Mouse (Mus musculus): ENCODE data around the gene Lmcd1. TPM values are rescaled to one million over a fixed set of nuclear protein-coding genes. Genes with fewer than 3 reads are reported as not detected.

Lmcd1 gene
- polyA plus RNA-seq, 1 experiment = 4.0 TPM

DNA sequence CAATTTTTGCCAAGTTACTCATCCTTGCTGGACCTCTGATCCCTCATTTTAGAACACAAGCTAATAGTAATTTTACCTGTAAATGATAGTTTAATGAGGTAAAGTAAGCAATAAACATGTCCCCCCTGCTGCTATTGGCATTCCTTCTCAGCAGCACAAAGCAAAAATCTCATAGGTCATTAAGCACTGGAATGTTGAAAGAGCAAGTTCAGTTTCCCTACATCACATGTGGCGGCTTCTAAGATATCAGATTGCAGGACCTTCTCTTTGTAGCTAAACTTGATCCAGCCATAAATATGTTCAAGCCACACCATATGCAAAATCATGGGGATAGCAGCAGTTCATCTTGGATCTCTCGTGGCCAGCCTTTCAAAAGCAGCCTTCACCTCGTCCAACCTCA is 7.4 kb downstream of the Lmcd1 start:
- 54% methylated on average over 3 of the region's 3 CpGs for whole genome bisulfite sequencing
- DNase-seq (ENCODE audit: low read depth, low spot score) = no peak

DNA sequence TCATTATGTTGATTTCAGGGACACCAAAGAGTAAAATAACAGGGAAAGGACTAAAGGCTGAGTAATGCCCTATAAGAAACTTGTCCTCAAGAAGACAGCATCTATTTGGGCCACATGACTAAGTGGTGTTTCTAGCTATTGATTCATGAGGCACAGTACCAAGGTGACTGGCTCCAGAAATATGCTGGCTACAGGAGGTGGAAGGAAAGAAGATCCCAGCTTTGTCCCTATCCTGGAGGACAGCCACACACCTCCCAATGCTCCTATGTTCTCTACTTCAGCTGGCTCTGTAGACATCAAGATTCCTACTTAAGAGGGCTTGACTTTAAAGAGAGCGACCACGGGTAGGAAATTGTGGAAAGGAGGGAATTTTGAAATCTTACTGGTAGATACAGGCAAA is 8.4 kb downstream of the Lmcd1 start:
- 92% methylated on average over 2 of the region's 2 CpGs for WGBS

DNA sequence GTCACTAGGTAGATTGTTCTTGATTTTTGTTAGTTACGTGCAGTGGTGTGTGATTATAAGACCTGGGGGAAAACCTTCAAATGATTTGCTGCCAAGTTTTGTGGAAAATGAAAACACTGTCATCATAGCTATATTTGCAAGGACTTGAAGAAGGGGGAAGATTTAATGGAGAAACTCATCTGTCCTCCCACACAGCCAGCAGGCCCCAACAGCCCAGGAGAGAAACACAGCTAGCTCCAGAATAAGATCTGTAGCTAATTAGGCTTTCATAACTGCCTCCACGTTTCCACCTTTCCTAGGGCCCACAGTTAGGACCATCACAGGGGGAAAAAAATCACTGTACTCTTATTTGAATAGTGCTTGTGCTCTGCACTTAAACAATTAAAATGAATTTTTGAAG is 10.5 kb downstream of the Lmcd1 start:
- 76% methylated on average over 2 of the region's 2 CpGs for WGBS
- no peak for DNase-seq (ENCODE audit: low read depth, low spot score)

More for the DNA sequence above, 8.4 kb downstream of the Lmcd1 start:
- no peak for DNase-seq (ENCODE audit: low read depth, low spot score)

DNA sequence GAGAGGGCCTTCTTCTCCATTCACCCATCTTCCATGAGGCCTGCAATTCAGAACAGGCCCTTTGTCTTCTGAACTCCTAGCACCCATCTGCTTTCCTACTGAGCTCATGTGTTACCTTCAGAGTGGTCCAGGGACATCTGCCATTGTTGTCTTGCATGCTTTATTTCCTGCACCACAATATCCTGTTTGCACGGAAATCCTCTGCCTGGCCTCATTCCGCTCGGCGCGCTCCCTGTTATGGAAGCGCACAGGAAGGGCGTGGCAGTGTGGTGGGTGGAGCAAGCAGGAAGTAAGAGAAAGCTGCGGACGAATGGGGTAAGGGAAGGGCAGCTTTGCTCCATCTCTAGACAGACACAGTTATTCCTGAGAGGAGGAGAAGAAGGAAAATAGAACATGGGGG is 14.1 kb downstream of the Lmcd1 start:
- WGBS = 74% methylated on average over 9 of the region's 9 CpGs
- no peak for DNase-seq (ENCODE audit: low read depth, low spot score)

DNA sequence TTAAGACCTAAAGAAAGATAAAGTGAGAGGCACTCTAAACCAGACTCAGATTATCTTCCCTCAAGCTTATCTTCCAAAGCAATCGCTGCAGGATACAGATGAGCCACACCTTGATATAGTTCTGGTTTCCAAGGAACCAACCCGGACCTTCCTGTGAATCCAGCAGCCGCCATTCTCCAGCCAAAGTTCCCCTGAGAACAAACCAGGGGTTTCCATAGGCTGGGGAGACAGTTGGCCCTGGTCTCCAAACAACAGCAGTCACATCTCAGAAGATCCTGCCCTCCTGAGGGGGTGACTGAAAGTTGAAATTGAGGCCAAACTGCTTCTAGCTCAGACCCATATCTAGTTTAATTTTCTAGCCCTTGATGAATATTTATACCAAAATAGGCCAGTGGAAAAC is 14.7 kb downstream of the Lmcd1 start:
- no peak for DNase-seq (ENCODE audit: low read depth, low spot score)
- WGBS = 78% methylated on average over 3 of the region's 3 CpGs

DNA sequence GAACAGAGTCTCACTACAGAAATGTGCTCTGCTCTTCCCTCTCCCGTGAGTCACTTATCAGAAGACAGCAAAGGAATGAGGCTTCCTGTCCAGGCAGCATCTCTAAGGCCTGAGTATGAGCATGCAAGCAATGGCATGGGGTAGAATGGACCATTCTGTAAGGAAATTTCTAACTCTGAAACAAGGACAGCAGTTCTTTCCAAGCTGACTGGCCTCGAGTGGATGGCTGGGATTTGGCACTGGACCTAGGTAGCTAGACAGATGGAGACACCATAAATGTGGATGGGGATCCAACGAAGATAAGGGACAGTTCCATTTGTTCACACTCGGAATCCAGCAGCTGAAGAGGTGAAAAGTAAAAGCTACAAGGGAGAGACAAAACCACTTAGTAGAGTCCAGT is 17.6 kb downstream of the Lmcd1 start:
- 72% methylated on average over 4 of the region's 4 CpGs for WGBS
- no peak for DNase-seq (ENCODE audit: low read depth, low spot score)

DNA sequence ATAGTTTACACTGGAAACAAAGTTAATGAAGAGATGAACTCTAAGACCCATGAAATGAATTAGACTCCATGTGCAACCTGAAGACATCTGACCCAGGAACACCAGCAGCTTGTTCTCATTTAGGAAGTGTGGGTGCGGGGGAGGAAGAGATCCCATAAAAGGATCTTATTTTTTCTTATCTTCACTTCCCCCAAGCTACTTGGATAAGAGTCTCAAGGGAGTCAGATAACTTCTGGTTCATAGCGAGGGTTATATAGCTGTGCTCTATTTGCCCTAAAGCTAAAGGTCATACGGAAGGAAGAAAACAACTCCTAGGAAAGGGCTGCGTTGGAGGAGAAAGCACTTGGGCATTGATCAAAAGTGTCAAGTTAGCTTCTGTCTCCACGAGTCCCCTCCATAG is 19.8 kb downstream of the Lmcd1 start:
- DNase-seq (ENCODE audit: low read depth, low spot score) = no peak
- WGBS = 22% methylated on average over 5 of the region's 5 CpGs

DNA sequence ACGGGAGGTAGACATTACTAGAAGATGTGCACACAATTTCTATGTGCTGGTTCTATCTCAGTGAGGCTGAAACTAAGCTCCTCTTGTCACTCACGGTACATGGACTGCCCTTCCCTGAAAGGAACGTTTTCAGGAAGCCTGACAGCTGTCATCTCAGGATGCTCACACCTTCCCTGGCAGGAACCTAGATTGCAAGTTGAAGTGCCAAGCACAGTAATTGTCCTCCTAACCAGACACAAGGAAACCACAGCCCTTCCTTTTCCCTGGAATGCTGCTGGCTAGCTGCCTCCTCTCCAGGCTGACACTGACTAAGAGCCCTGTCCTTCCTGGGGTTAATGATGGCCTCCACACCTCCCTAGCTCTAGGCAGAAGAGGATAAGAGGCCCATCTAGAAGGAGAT is 21.7 kb downstream of the Lmcd1 start:
- no peak for DNase-seq (ENCODE audit: low read depth, low spot score)

DNA sequence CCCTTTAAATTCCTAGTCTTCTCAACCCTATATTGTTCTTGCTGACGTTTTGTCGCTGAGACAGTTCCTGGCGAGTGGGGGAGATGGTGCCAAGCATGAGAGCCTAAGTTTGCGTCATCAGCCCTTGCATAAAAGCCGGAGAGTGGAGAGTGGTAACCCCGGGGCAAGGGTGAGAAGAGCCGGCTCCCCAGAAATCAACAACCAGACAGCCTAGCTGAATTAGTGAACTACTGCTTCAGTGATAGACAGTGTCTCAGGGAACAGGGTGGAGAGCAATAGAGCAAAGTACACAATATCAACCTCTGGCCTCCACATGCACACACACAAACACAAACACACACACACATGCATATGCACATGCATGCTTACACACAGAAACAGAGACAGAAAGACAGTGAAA is 26.6 kb downstream of the Lmcd1 start:
- DNase-seq (ENCODE audit: low read depth, low spot score) = no peak
- WGBS = 73% methylated on average over 7 of the region's 7 CpGs

More for the DNA sequence above, 21.7 kb downstream of the Lmcd1 start:
- WGBS = 59% methylated on average over 3 of the region's 3 CpGs

DNA sequence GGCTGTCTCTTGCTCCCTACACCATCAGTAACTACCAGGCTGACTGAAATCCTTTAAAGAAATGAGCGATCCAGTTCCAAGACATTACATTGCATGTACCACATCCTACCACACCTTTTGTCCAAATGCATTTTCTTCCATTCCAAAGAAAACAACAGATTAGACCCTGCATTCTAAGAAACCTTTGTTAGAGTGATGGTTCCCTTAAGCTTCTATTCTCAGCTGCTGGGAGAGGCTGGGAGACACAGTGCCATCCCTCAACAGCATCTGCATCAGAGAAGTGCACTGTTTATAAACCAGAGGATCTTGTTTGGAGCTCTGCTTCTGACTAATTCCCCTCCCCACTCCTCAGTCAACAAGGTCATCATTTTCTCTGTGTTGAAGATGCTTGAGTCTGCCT is 27.1 kb downstream of the Lmcd1 start:
- DNase-seq (ENCODE audit: low read depth, low spot score) = no peak
- WGBS = 94% methylated on average over 1 of the region's 1 CpGs

DNA sequence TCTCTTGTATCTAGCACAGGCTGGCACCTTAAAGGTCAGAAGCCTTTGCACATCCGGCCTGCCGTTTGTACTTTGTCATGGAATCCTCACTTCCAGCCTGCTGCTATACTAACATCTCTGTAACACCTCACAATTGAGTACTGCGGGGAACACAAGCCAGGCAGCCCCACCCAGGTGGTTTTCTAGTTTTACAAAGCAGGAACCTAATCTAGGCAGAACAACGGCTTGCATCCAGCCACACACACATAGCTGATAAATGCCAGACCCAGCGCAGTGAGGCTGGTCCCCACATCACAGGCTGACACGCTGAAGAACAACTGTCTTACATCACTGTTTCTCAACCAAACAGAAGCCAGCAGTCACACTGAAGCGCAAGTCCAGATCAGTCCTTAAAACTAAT is 28.7 kb downstream of the Lmcd1 start:
- 59% methylated on average over 7 of the region's 7 CpGs for WGBS
- no peak for DNase-seq (ENCODE audit: low read depth, low spot score)

DNA sequence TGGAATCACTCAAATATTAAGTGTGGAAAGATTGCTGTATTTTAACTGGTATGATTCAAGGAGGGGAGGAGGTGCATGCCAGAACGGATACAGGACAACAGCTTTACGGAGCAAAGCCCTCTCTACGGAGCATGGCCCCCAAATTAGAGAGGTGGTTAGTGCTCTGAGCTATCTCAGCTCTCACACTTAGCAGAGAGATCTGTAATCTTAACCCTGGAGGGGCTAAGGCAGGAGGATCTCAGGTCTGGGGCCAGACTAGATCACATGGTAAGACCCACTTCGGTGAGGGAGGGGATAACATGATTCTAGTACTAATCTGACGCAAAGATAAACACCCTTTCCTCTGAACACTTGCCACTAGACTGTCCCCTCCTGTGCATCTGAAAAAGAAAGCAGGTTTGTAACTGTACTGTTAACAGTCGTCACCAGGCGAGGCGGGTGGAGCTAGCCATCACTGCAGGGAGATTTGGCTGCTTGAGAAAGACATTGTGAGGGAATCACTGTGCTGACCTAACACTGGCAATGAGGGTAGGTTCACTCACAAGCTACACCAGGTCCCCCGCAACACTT is 29.3 kb downstream of the Lmcd1 start:
- WGBS = 78% methylated on average over 9 of the region's 9 CpGs
- no peak for DNase-seq (ENCODE audit: low read depth, low spot score)

DNA sequence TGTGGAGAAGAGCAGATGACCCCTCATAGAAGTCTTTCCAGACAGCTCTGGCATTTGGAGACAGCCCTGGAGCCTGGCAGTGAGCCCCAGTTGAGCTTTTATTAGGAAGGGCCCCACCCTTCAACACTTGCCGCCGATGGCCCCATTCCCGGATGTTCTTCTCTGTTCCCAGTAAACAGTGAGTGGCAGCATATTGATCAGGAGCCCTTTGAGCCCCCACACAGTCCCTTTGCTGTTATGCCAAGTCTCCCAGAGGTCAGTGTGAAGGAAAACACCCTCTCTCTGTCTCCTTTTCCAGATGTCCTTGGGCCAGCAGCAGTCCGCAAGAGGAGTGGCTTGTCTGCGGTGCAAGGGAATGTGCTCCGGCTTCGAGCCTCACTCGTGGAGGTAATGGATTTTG is 31.2 kb downstream of the Lmcd1 start:
- 25% methylated on average over 8 of the region's 8 CpGs for WGBS
- DNase-seq (ENCODE audit: low read depth, low spot score) = no peak

DNA sequence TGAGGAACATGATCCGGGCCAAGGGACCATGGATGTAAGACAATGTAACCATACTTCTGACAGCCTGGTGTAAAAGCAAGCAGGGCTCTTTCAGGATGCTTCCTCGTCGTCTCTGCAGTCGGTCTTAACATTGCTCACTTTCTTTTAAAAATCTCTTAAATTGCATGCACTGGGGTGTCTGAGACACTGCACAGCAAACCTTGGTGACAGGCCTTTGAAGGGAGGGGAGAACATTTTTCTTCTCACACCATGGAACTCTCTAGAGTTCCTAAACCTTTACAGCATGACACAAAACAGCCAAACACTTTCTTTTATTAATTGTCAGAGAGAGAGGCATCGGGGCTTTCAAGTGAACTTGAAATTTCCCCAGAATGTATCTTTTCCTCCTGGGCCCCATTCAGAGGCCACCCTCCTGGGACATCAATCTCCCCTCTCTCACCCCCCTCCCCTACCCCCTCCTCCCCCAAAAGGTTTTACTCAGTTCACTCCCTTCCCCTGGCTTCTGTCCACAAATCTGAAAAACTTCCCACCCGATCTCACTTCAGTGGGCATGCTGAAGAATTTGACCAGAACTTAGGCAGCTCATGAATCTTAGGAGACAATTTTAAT is 35.9 kb downstream of the Lmcd1 start:
- 71% methylated on average over 6 of the region's 6 CpGs for WGBS
- no peak for DNase-seq (ENCODE audit: low read depth, low spot score)

DNA sequence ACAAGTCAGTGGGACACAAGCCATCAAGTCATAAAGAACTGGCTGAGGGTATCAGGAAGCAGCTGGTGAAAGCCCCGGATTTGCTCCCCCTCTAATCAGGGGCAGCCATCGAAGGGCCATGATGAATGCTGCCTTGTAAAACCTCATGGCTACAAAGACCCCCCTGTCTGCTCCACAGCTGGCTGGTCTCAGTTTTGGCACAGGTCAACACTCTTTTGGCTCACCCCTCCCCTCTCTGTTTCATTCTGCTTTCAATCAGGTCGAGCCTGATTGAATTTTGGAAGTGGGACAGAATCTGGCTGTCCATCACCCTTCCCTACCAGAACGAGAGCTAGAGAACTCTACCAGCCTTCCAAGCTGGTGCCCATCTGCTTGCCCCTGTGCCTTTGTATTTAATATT is 37.8 kb downstream of the Lmcd1 start:
- DNase-seq (ENCODE audit: low read depth, low spot score) = no peak
- 33% methylated on average over 4 of the region's 4 CpGs for WGBS

DNA sequence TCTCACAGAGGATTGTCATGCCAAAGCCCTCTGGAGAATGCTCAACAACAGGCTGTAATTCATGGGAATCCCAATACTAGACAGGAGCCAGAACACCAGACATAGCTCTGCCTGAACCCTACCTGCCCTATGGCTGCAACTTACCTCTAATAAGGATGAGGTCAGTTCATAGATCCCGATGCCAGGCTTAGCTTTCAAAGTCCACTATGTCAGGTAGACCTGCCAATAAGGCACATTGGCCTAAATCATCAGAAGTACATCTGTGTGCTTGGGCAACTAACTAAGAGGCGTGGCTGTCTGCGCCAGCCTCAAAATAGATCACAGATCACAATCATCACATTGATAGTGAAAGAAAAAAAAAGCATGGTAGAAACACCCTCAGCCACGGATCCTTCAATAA is 45.9 kb downstream of the Lmcd1 start:
- 83% methylated on average over 4 of the region's 4 CpGs for WGBS
- DNase-seq (ENCODE audit: low read depth, low spot score) = no peak

DNA sequence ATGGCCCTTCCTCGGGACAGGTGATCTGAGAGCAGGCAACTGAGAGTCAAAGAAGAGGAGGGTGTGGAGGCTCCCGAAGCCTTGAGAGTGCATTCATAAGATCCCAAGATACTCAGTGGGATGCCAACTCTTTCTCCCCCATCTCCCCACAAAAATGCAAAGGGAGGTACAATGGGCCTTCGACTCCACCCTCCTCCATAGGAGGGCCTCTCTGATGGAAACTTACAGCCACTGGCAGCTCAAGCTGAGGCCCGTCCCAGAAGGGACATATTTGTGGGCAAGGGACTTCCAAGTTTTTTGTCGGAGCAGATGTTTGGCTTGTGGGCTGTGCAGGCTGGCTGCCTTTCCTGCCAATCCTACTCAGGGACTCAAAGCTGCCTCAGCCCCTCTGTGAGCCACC is 47.1 kb downstream of the Lmcd1 start:
- 53% methylated on average over 5 of the region's 5 CpGs for WGBS
- DNase-seq (ENCODE audit: low read depth, low spot score) = no peak

DNA sequence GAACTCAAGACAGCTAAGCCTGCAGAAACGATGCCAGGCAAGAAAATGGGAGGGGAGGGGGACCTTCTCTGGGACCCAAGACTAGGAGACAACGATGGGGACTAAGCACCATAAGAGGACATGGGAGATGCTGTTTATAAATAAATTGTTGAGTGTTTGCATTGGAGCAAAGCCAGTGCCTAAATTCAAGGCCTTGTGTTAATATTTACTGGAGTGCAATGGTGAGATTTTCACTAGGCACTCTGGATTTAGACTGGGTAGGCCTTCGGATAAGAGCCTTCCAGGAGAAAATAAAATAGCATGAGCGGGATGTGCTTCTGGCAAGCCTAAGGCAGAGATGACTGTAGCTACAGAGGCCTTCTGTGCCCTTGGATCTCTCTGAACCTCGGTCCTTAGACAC is 49.4 kb downstream of the Lmcd1 start:
- 59% methylated on average over 5 of the region's 5 CpGs for WGBS
- DNase-seq (ENCODE audit: low read depth, low spot score) = no peak

DNA sequence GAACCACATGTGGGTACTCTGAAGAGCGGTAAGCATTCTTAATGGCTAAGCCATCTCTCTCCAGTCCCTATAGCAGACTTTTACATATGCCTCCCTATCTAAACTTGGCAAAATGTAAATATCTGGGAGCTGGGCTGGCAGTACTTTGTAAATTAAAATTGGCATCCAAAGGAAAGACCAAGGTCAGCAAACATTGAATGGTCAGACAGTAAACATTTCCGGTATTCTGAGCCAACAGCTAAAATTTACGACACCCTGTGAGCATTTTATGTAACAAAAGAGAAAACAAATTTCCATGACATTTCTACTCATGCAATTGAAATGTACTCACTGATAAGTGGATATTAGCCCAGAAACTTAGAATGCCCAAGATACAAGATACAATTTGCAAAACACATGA is 51.7 kb downstream of the Lmcd1 start:
- 54% methylated on average over 3 of the region's 3 CpGs for WGBS
- DNase-seq (ENCODE audit: low read depth, low spot score) = no peak

DNA sequence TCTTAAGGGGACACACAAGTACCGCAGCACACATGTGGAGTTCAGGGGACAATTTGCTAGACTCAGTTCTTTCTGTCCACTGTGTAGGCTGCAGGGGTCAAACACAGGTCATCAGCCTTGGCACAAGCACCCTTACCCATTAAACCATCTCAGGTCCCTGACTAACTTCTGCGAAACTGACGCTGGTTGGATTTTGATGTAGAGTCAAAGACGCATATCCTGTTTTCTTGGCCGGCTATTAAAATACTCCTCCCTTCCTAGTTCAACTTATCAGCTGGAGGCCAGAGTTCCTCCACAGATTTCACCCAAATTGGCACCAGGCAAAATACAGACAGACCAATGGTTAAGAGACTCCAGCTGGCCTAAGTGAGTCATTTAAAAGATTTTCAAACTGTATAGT is 54.2 kb downstream of the Lmcd1 start:
- DNase-seq (ENCODE audit: low read depth, low spot score) = no peak
- WGBS = 59% methylated on average over 5 of the region's 5 CpGs

DNA sequence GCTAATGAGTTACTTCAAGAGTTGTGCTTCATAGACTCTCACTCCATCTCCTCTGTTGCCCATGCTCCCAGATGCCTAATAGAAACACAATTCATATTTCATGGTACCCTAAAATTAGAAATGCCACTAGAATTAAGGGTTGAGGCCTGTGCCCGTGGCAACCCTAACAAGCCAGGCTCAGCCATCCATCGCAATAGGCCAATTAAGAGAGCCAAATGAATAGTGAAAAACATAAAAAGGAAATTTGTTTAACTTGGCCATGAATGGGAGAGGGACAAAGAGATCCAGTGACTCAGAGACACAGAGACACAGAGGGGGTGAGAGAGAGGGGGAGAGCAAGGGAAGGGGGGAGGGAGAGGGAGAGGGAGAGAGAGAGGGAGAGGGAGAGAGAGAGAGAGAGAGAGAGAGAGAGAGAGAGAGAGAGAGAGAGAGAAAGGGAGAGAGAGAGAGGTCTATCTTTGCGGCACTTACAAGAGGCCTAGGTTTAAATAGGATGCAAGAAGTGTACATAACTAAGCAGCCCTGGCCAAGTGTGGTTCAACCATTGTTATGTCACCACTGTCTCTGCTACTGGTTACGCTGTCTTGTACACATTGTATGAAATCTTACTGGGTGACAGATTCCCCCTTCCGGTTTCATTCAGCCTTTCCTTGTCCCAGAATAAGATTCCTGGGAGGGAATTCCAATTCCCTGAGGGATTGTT is 57.1 kb downstream of the Lmcd1 start:
- no peak for DNase-seq (ENCODE audit: low read depth, low spot score)
- WGBS = 82% methylated on average over 5 of the region's 5 CpGs

DNA sequence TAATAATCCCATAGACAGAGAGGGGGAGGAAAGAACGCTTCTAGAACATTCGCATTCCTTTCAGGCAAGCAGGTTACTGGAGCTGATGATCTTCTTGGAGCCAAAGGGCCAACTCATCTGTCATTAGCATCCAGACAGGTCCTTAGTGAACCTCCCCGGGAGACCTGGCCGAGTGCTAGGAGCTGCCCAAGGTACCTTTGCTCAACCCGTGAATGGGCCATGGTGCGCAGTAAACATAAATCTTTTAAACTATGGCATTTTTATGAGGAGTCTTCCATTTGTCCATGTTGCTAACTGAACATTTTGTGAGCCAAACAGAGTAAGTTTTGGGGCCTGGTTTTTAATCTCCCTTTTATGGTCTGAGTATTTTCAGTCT is 57.7 kb downstream of the Lmcd1 start:
- 54% methylated on average over 6 of the region's 6 CpGs for WGBS
- no peak for DNase-seq (ENCODE audit: low read depth, low spot score)
